Mouse (Mus musculus) liver, postnatal 0 days (tissue): ENCODE data around the gene Clip3.

Experiments used
- CTCF ChIP-seq: sonication (generic); IDR thresholded peaks from 2 replicates; pipeline ENCODE4 v1.5.1; 2016; ENCODE audit warnings: antibody characterized with exemption, low read depth
- EP300 ChIP-seq: IDR thresholded peaks from 2 replicates; pipeline ENCODE4 v1.6.1; 2016; ENCODE audit warnings: antibody characterized with exemption, low read depth, mild to moderate bottlenecking

DNA sequence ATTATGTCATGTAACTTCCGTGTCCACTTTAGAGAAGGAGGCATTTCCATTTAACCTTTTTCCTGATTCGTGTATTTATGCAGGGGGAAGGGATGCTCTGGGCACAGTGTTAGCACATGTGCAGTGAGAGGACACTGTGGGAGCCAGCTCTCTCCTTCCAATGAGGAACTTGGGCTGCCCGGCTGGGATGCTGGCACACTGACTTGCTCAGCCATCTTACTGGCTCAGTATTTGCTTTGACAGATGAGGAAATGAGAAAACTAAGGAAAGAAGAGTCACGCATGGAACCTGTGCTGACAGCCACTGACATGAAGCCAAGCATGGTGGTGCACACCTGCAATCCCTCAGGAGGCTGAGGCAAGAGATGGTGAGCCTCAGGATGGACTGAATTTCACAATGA is 21.9 kb upstream of the Clip3 start:
- TF ChIP-seq EP300 (no peak), CTCF (no peak)
